Mouse (Mus musculus): ENCODE measurements around the gene Spib. TPM values are rescaled to one million over a fixed set of nuclear protein-coding genes. Genes with fewer than 3 reads are reported as not detected.
A peak's percentile ranks its signal among the peaks of the same experiment; 100 is the strongest.

Spib gene
- polyA plus RNA-seq, 1 experiment from 2014 or later: not detected

- DNase-seq (ENCODE audit: low spot score, missing footprints) (no peak), ATAC-seq (ENCODE audit: low FRiP score) (no peak)
- Histone ChIP-seq H3K4me3 (ENCODE audit: low read depth, low read length) (no peak overlapping the region), H3K27ac (ENCODE audit: low read depth, low read length) (no peak overlapping the region), H3K4me2 (no peak overlapping the region), H3K27me3 (ENCODE audit: control insufficient read depth, insufficient read depth, low read length) (no peaks in the 10 kb centered on the region), H3K4me1 (ENCODE audit: control insufficient read depth, insufficient read depth, low read length) (peaks cover 17% of the 10 kb centered on the region), H3K9me3 (ENCODE audit: control insufficient read depth, low read length) (no peaks in the 10 kb centered on the region), H3K9ac (ENCODE audit: low read length) (no peak overlapping the region), H3K36me3 (ENCODE audit: control insufficient read depth, insufficient read depth, low read length) (peaks cover 18% of the 10 kb centered on the region)
- WGBS: 91% methylated on average over 21 of the region's 21 CpGs
Observed at GRCm38 (mm10) chr7:44551301-44551700, 19.4 kb upstream of the Spib start.

DNA sequence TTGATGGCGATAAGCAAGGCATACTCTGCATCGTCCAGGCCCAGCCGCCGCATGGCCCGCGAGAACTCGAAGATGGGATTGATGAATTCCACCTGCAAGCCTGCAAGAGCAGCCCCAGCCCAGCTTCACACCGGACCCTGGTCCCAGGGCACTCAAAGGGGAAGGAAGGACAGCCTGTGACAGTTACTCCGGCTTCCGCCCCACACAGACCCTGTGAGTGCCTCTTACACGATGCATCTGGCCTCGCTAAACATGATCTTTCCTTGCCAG is 18.5 kb upstream of the Spib start:
- H3K9ac ChIP-seq (ENCODE audit: low read length): no peak overlapping the region
- H3K9me3 ChIP-seq (ENCODE audit: control insufficient read depth, low read length): 0 out of 2 replicates have a peak, but pooled peaks cover 3% of the 10 kb centered on the region
- H3K4me2 ChIP-seq: no peak overlapping the region
- ATAC-seq (ENCODE audit: low FRiP score): no peak
- H3K4me3 ChIP-seq (ENCODE audit: low read depth, low read length): no peak overlapping the region
- H3K4me1 ChIP-seq (ENCODE audit: control insufficient read depth, insufficient read depth, low read length): peaks cover 17% of the 10 kb centered on the region
- 94% methylated on average over 12 of the region's 12 CpGs for WGBS
- H3K27ac ChIP-seq (ENCODE audit: low read depth, low read length): no peak overlapping the region
- DNase-seq (ENCODE audit: low spot score, missing footprints): no peak
- H3K36me3 ChIP-seq (ENCODE audit: control insufficient read depth, insufficient read depth, low read length): peaks cover 18% of the 10 kb centered on the region
- no peaks in the 10 kb centered on the region for H3K27me3 ChIP-seq (ENCODE audit: control insufficient read depth, insufficient read depth, low read length)

DNA sequence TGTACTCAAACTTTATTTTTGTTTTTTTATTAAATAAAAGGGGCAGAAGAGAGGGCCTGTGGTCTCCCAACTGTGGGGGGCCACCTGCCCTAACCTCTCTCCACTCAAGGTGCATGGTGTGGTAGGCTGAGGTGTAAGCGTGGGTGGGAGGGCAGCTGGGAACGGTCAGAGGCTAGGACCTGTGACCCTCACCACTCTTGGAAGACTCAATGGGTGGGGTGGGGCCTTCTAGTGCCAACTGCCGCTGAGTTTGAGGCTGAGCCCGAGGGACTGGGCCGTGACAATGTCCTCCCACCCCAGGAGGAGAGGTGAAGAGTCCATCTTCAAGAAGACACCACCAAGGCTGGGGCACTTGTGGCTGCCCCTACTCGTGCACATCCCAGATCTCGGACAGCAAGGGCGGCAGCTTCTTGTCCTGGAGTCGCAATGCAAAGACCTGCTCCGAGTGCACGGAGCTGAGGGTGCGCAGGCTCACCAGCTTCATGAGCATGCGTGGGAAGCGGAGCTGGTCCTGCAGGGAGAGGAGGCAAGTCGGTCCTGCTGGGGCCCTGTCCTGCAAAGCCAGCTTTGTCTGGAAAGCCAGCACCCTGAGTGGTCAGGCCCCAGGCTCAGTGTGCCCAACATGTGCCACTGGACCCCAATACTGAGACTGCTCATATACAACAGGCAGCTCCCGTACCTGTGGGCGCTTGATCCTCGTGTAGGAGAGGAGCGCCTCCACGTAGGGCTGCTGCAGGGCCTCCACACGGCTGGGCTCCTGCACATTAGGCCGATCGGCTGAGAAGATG is 17.9 kb upstream of the Spib start:
- H3K27me3 ChIP-seq (ENCODE audit: control insufficient read depth, insufficient read depth, low read length): no peaks in the 10 kb centered on the region
- no peak overlapping the region for H3K27ac ChIP-seq (ENCODE audit: low read depth, low read length)
- no peak overlapping the region for H3K9ac ChIP-seq (ENCODE audit: low read length)
- H3K4me3 ChIP-seq (ENCODE audit: low read depth, low read length): no peak overlapping the region
- peaks cover 18% of the 10 kb centered on the region for H3K36me3 ChIP-seq (ENCODE audit: control insufficient read depth, insufficient read depth, low read length)
- ATAC-seq (ENCODE audit: low FRiP score) (no peak), DNase-seq (ENCODE audit: low spot score, missing footprints) (no peak)
- H3K4me1 ChIP-seq (ENCODE audit: control insufficient read depth, insufficient read depth, low read length): peaks cover 17% of the 10 kb centered on the region
- H3K9me3 ChIP-seq (ENCODE audit: control insufficient read depth, low read length): 0 out of 2 replicates have a peak, but pooled peaks cover 3% of the 10 kb centered on the region
- H3K4me2 ChIP-seq: no peak overlapping the region
- 95% methylated on average over 23 of the region's 23 CpGs for WGBS

DNA sequence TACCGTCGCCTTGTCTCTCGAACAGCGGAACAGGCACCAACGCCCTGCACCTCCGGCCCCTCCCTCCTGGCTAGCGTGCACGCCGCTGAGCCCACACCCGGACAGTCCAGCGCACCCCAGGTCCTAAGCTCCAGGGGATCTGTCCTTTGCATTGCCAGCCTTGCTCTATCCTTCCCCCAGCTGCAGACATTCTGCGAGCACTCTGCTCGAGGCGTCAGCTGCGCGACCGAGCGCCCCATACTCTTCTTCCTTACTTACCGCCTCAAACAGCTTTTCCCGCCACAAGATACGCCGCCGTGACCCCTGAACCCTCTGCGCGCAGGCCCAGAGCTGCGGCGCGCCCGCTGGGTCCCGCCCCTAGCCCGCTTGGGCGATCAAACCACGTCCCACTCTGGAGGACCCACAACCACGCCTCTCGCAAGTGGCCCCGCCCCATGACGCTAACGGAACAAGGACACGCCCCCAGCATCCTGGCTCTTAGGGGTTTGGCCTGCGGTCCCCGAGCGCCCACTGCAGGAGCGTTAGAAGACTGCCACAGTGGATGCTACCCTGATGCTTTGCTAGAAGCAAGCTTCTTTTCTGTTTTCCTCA is 16.7 kb upstream of the Spib start, which contains the start of gene Pold1:
Gene Pold1 (minus strand): TSS at position 353 of the 591 bp plus-strand sequence.
- peaks cover 18% of the 10 kb centered on the region for H3K36me3 ChIP-seq (ENCODE audit: control insufficient read depth, insufficient read depth, low read length)
- H3K9me3 ChIP-seq (ENCODE audit: control insufficient read depth, low read length): 0 out of 2 replicates have a peak, but pooled peaks cover 3% of the 10 kb centered on the region
- H3K4me1 ChIP-seq (ENCODE audit: control insufficient read depth, insufficient read depth, low read length): peaks cover 17% of the 10 kb centered on the region
- H3K9ac ChIP-seq (ENCODE audit: low read length): peak within 1 kb of the TSS; percentile 70
- no peak within 1 kb of the TSS for H3K27ac ChIP-seq (ENCODE audit: low read depth, low read length)
- H3K27me3 ChIP-seq (ENCODE audit: control insufficient read depth, insufficient read depth, low read length): no peaks in the 10 kb centered on the region
- DNase-seq (ENCODE audit: low spot score, missing footprints) (peak; percentile 100), ATAC-seq (ENCODE audit: low FRiP score) (peak; percentile 92)
- WGBS: under 1% methylated on average over 43 of the region's 43 CpGs
- H3K4me2 ChIP-seq: peak within 1 kb of the TSS; percentile 77
- peak within 1 kb of the TSS; percentile 56 for H3K4me3 ChIP-seq (ENCODE audit: low read depth, low read length)

- DNase-seq (ENCODE audit: low spot score, missing footprints) (no peak), ATAC-seq (ENCODE audit: low FRiP score) (no peak)
- Histone ChIP-seq H3K27me3 (ENCODE audit: control insufficient read depth, insufficient read depth, low read length) (no peaks in the 10 kb centered on the region), H3K4me2 (peak overlapping the region; percentile 77), H3K9me3 (ENCODE audit: control insufficient read depth, low read length) (0 out of 2 replicates have a peak, but pooled peaks cover 3% of the 10 kb centered on the region), H3K27ac (ENCODE audit: low read depth, low read length) (no peak overlapping the region), H3K4me1 (ENCODE audit: control insufficient read depth, insufficient read depth, low read length) (peaks cover 13% of the 10 kb centered on the region), H3K36me3 (ENCODE audit: control insufficient read depth, insufficient read depth, low read length) (peaks cover 18% of the 10 kb centered on the region), H3K9ac (ENCODE audit: low read length) (peak overlapping the region; percentile 70), H3K4me3 (ENCODE audit: low read depth, low read length) (peak overlapping the region; percentile 56)
- WGBS: 29% methylated on average over 5 of the region's 5 CpGs
Observed at GRCm38 (mm10) chr7:44547725-44548124, 15.9 kb upstream of the Spib start.

DNA sequence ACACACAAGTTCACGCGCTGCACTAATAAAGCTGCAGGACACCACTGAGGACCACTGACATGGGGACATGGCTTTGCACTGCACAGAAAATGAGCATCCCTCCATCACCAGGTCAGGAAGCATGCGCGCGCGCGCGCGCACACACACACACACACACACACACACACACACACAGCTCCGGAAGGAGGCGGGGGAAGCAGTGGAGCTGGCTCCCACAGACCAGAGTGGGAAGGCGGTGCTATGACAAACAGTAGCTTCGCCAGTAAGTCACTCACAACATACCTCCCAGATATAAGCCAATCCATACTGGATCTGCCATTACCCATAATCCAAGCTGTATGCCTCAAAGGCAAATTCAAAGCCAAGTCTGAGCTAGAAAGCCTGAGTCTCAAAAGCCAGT is 15.2 kb upstream of the Spib start:
- H3K4me2 ChIP-seq: peak overlapping the region; percentile 77
- no peak overlapping the region for H3K27ac ChIP-seq (ENCODE audit: low read depth, low read length)
- no peak for ATAC-seq (ENCODE audit: low FRiP score)
- peaks cover 21% of the 10 kb centered on the region for H3K36me3 ChIP-seq (ENCODE audit: control insufficient read depth, insufficient read depth, low read length)
- WGBS: 97% methylated on average over 13 of the region's 13 CpGs
- DNase-seq (ENCODE audit: low spot score, missing footprints): peak; percentile 54
- no peak overlapping the region for H3K9ac ChIP-seq (ENCODE audit: low read length)
- peak overlapping the region; percentile 56; the same call in 1 of the 2 replicates for H3K4me3 ChIP-seq (ENCODE audit: low read depth, low read length)
- 0 out of 2 replicates have a peak, but pooled peaks cover 3% of the 10 kb centered on the region for H3K9me3 ChIP-seq (ENCODE audit: control insufficient read depth, low read length)
- peaks cover 11% of the 10 kb centered on the region for H3K4me1 ChIP-seq (ENCODE audit: control insufficient read depth, insufficient read depth, low read length)
- no peaks in the 10 kb centered on the region for H3K27me3 ChIP-seq (ENCODE audit: control insufficient read depth, insufficient read depth, low read length)

DNA sequence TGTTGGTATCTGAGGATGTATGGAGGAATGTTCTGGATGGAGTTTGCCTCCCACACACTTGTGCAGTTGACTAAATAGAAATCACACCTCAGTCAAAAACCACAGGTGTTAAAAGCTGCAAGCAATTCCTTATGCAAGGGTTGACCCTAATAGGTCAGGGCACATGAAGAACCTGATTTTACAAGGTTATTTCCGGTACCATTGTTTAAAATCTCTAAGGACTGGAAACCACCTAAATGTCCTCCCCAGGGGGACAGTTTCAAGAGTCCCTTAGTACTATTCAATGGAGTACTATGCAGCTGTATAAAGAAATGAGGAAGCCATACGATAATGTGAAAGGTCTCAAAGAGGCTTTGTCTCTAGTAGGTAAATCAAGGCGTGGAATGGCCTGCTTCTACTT is 14.4 kb upstream of the Spib start:
- Histone ChIP-seq H3K27me3 (ENCODE audit: control insufficient read depth, insufficient read depth, low read length) (no peaks in the 10 kb centered on the region), H3K4me3 (ENCODE audit: low read depth, low read length) (no peak overlapping the region), H3K4me2 (no peak overlapping the region), H3K4me1 (ENCODE audit: control insufficient read depth, insufficient read depth, low read length) (peaks cover 11% of the 10 kb centered on the region), H3K27ac (ENCODE audit: low read depth, low read length) (no peak overlapping the region), H3K36me3 (ENCODE audit: control insufficient read depth, insufficient read depth, low read length) (peaks cover 21% of the 10 kb centered on the region), H3K9me3 (ENCODE audit: control insufficient read depth, low read length) (0 out of 2 replicates have a peak, but pooled peaks cover 3% of the 10 kb centered on the region), H3K9ac (ENCODE audit: low read length) (no peak overlapping the region)
- ATAC-seq (ENCODE audit: low FRiP score): no peak
- 96% methylated on average over 3 of the region's 3 CpGs for WGBS
- DNase-seq (ENCODE audit: low spot score, missing footprints): peak; percentile 33

DNA sequence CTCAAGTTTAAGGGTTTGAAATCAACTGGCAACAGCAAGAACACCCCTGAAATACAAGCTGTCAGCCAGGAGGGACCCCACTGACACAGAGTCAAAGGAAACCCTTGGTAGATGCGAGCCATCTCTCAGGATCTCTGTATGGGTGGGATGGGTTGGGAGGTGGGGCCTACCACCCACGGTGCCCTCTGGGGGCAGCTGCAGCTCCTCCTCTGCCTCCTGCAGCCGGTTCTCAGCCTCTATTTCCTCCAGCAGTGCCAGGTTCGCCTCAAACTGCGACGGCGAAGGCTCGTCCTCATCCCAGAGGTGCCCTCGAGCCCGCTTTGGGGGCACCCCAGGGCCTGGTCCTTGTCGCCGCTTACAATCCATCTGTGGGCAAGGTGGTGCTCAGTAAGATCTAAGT is 11.2 kb upstream of the Spib start:
- ATAC-seq (ENCODE audit: low FRiP score) (no peak), DNase-seq (ENCODE audit: low spot score, missing footprints) (no peak)
- Histone ChIP-seq H3K36me3 (ENCODE audit: control insufficient read depth, insufficient read depth, low read length) (peaks cover 17% of the 10 kb centered on the region), H3K4me3 (ENCODE audit: low read depth, low read length) (no peak overlapping the region), H3K4me2 (no peak overlapping the region), H3K9me3 (ENCODE audit: control insufficient read depth, low read length) (0 out of 2 replicates have a peak, but pooled peaks cover 3% of the 10 kb centered on the region), H3K4me1 (ENCODE audit: control insufficient read depth, insufficient read depth, low read length) (peaks cover 11% of the 10 kb centered on the region), H3K27me3 (ENCODE audit: control insufficient read depth, insufficient read depth, low read length) (no peaks in the 10 kb centered on the region), H3K27ac (ENCODE audit: low read depth, low read length) (no peak overlapping the region), H3K9ac (ENCODE audit: low read length) (no peak overlapping the region)
- 80% methylated on average over 12 of the region's 12 CpGs for WGBS

DNA sequence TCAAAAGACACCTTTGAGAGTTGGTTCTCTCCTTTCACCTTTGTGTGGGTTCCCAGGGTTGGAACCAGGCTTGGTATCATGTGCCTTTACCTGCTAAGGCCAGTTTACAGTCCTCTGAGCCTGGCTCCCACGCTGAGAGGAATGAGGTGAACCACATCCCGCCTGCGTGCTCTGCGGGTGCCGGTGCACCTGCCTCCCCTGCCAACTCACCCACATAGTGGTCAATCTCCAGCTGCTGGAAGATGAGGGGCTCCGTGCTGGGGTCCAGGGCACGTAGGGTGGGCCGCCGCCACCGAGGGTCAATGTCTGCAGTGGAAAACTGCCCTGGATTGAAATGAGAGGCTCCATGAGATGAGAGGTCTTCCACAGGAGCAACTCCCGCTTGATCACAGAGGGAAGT is 10.7 kb upstream of the Spib start:
- no peak overlapping the region for H3K4me3 ChIP-seq (ENCODE audit: low read depth, low read length)
- WGBS: 92% methylated on average over 11 of the region's 11 CpGs
- H3K27me3 ChIP-seq (ENCODE audit: control insufficient read depth, insufficient read depth, low read length): no peaks in the 10 kb centered on the region
- H3K27ac ChIP-seq (ENCODE audit: low read depth, low read length): no peak overlapping the region
- ATAC-seq (ENCODE audit: low FRiP score) (no peak), DNase-seq (ENCODE audit: low spot score, missing footprints) (no peak)
- peaks cover 6% of the 10 kb centered on the region for H3K4me1 ChIP-seq (ENCODE audit: control insufficient read depth, insufficient read depth, low read length)
- H3K9ac ChIP-seq (ENCODE audit: low read length): no peak overlapping the region
- H3K9me3 ChIP-seq (ENCODE audit: control insufficient read depth, low read length): 0 out of 2 replicates have a peak, but pooled peaks cover 3% of the 10 kb centered on the region
- H3K4me2 ChIP-seq: no peak overlapping the region
- H3K36me3 ChIP-seq (ENCODE audit: control insufficient read depth, insufficient read depth, low read length): peaks cover 20% of the 10 kb centered on the region
